Mouse (Mus musculus) thymus, postnatal 0 days (tissue): ENCODE data around the gene Sox15. TPM values are rescaled to one million over a fixed set of nuclear protein-coding genes. Genes with fewer than 3 reads are reported as not detected.

Experiments
- DNase-seq: peaks from one replicate; pipeline ENCODE4 v3.0.0-alpha.2; 2015; ENCODE audit warnings: low spot score
- polyA plus RNA-seq: library from polyadenylated mRNA; unstranded; fragments of >200 nt; fragmentation: Nextera tagmentation; extraction: Ambion mirVana; gene quantifications from 2 replicates; pipeline ENCODE4 v1.2.1, GENCODE M21; 2015

Gene Sox15
- polyA plus RNA-seq, 1 experiment from 2014 or later: 0.22 TPM

DNA sequence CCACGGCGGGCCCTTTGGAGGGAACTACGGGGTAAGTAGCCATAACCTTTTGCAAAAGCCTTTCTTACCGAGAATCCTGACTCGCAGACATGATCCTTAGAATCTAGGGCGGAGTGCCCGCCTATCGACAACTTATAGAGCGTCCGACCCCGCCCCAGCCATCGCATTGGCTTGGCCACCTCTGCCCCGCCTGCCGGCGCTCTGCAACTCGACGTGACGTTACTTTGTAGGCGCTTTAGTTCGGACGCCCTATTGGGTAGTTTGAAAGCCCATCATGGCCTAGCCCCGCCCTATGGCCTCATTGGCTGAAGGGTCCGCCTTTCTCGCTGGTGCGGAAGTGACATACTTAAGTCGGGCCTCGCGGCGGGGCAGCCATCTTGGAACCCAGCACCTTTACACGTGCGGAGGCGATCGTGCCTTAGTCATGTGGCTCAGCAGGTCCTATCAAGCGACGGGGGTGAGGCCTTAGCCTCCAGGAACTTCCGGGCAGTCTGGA, 17.1 kb downstream of the Sox15 start, which contains the start of gene Eif4a1:
TSS of gene Eif4a1 (minus strand) at position 213 of the 496 bp plus-strand sequence.
- peak; percentile 100 for DNase-seq

DNA sequence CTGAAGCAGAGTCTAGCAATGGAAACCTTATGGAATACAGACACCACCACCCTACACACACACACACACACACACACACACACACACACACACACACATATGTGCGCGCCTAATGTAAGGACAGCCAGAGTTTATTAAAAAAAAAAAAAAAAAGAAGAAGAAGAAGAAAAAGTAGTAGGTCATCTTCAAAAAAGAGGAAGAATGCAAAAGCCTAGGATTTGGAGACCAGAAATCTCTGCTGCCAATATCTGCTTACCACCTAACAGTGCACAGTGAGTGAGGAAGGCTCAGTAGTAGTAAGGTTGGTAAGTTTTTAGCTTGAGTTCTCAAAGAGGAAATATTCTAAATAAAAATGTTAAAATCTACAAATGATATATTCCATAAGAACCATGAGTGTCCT, 24.0 kb downstream of the Sox15 start:
- no peak for DNase-seq

DNA sequence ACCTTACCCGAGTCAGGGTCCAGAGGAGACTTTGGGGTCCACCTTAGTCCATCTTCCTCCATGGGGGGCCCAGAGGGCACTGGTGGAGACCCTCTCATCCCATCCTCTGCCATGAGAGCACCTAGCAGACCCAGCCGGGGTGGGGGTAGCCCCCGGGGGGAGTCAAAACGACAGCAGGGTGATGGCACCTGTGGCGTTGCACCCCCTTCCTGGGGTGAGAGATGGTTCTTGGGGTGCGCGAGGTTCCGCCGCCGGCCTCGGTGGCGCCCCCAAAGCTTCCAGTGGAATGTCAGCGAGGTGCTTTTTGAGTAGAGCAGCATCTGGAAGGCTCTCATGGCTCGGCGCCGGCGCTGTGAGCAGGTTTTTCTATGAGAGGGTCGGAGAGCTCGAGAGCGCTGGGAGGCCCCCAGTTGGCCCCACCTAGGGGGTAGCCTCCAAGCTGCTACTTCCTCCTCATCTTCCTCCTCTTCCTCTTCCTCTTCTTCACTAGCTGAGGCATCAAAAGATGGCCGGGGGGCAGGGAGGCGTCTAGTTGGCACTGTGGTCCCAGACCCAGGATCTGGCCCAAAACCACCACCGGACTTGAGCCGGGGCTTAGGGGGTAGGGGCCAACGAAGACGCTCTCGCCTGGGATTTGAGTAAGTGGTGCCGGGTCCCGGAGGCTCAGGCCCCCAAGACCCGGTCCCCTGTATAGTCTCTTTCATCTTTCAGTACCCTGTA, 25.2 kb downstream of the Sox15 start:
- DNase-seq: no peak

DNA sequence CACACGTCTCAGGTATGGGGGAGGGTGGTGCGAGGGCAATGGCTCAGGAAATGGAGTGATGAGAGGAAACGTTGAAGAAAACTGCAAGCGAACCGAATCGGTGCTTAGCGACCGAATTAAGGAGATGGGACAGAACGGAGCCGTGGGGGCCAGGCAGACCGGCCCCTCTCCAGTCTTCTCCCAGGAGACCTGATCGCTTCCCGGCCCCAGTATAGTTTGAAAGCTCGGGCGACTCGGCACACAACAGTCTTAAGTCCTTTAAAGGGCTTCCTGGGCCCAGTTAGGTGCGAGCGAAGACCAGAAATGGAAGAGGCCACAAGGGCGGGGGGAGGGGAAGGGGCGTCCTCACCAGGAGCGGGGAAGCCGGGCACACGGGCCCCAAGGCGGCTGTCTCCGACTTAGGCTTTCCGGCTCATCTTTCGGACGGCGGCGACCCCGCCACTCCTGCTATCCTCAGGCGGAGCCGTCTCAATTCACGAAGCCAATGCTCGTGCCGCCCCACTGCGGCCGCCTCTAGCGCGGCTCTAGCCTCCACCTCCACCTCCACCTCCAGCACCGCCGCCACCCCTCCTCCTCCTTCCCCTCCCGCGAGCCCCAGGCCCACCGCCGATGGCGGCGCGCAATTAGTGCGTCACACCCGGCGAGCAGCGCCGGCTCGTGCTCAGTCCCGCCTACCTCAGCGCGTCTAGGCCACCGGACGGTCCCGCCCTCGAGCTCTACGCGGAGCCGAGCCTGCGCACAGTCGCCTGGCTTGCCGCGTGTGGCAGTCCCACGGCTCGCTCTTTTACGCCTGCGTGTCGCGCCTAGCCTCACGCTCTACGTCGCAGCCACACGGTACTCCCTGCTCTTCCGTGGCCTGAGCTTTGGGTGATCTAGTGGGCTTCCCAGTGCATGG, 26.4 kb downstream of the Sox15 start, which contains the start of gene Senp3:
TSS of gene Senp3 (minus strand) at position 771 of the 895 bp plus-strand sequence.
- peak; percentile 97 for DNase-seq

DNA sequence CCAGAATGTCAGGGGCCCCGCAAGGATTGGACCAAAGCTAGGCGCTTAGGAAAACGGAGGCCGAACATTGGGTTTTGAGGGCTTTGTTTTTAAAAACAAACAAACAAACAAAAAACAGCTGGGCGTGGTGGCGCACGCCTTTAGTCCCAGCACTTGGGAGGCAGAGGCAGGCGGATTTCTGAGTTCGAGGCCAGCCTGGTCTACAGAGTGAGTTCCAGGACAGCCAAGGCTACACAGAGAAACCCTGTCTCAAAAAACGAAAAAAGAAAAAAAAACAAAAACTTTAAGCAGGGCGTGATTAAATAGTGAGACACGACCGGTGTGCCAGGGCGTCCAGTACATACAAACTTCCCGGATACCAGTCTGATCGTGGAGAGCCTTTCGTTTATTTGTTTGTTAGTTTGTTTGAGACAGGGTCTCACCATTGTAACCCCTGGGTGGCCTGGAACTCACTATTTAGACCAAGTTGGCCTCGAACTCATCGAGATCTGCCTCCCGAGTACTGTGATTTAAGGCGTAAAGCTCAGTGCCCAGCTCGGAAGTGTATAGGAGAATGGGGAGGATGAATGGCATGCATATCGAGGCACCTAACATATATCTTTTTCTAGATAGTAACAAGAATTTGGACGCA, 27.2 kb downstream of the Sox15 start:
- no peak for DNase-seq

DNA sequence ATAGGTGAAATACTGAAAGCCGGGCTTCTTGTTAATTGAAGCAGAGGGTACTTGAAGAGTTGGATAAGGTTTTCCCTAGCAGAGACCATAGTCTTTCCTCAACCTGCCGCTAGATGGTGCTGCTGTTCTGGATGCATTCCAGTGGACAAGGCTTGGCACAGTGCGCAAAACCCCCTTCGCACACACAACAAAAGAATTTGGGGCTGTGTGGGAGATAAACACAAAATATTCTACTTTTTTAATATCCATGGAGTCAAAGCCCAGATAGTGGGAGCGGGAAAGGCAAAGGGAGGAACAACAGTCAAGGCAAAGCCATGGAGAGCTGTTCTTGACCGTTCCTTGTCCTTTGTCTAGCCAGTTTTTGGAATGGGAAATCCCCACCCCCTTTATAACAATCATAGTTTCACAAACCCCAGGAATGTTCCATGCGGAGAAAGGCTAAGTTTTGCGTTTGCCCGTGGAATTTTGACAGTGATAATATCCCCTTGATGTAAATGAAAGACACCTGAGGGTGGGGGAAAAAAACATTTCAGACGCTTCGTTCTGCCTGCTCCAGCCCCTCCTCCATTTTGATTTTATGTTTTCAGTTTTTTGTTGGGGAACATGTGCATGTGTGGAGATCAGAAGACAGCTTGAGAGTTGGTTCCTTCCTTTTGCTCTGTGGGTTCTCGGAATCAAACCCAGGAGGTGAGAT, 27.9 kb downstream of the Sox15 start:
- DNase-seq: peak; percentile 89

DNA sequence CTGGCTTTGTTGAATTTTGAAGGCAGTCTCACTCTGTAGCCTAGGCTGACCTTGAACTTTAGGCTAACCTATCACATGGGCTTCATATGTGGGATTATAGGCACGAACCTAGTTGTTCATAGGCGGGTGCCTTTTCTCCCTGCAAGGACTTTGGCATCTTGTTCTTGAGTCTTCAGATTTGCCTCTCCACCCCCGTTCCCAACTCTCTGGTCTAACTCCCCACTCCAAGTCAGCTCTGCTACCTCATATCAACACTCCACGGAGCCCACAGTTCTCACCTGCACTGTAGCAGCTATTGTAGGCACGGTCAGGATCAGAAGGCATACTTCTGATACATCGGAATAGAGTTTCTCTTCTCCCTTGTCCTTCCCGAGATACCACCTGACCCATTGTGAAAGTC, 28.5 kb downstream of the Sox15 start:
- no peak for DNase-seq

DNA sequence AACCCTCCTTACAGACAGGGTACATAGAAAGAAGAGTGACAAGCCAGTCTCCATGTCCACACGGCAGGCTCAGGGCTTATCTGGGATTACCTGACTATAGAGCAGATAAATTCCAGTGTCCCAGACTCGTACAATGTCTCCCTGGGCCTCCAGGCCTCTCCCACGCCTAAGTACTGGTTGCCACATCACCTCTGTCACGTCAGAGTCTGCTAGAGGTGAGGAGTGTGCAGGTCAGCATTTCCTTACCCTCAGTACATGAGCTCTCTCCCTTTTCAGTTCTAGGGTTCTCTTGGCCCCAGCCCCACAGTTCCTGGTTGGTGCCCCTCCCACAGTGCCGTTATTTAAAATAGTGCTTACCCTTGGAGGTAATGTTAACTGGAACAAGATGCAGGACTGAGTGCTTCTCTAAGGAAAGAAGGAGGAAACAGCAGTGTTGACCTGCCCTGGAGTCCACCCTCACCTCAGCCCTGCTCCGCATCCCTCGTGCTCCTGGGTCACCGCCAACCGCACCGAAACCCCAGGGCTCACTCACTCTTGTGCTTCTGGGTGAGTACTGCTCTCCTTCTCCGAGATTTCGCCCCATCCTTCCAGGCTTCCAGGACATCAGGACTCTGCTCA, 29.1 kb downstream of the Sox15 start:
- DNase-seq: no peak

DNA sequence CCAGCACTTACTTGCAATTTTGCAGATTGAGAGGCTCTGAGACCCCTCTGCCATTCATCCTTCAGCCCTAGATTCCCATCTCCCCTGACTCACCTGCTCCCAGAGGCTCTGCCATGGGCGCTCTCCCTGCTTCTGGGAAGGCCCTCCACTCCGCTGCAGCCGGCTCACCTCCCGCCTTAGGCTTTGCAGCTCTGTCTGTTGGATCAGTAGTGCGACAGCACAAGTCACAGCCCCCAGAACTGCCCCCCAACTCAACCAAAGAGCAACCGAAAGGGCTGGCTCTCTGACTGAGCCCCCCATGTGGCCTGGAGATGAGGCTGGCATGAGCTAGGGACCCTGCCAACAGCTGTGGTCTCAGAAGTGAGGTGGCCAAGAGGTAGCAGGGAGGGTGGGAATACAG, 29.8 kb downstream of the Sox15 start:
- no peak for DNase-seq

DNA sequence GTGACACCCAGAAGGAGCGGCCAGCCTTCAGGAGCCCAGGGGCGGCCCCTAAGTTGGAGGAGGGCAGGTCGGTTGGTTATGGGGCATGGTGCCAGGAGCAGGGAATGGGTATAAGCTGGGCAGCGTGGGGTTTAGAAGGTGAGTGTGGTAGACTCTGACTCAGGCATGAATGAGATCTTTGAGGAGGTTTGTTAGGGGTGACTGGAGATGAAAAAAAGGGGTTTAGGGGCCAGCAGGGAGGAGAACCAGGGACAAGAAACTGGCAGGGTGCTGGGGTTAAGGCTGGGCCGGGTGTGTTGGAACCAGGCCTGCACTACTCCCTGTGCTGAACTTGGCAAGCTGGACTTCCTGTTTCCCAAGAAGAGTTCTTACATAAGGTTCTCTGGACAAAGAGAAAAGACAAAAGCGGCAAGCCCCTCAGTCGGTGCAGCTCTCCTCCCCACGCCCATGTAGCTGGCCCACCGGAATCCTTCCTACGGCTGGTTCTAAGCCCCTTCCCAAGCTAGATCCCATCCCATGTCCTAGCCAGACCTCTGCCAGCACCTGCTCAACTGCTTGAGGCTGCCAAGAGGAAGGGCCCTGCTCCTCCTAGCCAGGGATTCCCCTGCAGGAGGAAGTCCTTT, 30.5 kb downstream of the Sox15 start, which contains the start of gene Tnfsf13:
TSS of gene Tnfsf13 (minus strand) at position 259 of the 623 bp plus-strand sequence.
- no peak for DNase-seq

DNA sequence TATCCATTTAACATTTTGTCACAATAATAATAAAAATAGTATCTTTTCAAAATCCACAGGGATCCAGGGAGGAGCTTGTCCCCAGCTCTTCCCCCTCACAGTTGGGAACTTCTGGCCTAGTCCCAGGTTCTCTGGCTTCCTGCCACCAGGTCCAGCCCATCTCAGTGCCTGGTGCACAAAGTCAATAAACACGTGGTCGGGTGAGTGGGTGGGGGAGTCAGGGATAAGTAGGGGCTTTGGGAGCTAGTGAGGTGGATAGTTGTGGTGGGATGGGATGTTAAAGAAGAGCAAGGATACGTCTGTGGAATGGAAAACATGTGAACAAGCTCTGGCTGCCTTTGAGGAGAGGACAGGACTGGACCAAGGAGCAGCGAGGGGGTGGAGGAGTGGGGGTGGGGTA, 31.3 kb downstream of the Sox15 start:
- DNase-seq: no peak

DNA sequence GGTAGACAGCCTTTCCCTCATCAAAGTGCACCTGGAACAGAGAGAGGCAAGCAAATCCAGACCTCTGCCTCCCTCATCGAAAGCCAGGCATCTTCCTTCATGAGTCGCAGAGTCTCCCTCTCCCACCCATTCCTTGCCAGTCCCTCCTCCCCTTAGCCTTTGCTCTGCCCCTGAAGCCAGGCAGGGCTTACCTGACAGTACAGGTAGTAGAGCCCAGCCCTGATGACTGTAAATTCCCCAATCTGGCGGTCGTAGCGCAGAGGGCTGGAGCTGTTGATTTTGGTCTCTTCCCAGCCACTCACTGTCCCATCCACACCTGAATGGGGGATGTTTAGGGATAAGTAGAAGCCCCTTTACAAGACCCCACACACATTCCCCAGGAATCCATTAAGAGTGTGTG, 31.9 kb downstream of the Sox15 start:
- no peak for DNase-seq

DNA sequence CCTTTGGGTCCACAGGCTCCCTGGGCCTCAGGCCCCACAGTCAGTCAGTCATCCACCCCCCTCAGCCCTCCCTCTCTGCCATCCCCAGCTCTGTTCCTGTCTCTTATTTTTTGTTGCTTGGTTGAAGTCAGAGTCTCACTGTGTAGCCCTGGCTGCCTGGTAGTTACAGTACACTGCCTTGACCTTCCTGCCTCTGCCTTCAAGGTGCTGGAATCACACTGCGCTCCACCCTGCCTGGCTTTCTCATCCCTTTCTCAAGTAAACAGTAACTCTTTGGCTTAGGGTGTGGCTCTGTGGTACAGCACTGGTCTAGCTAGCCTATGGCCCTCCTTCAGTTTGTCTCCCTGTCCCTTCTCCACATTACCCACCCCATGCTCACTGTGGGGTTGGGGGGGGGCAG, 34.8 kb downstream of the Sox15 start:
- DNase-seq: no peak

DNA sequence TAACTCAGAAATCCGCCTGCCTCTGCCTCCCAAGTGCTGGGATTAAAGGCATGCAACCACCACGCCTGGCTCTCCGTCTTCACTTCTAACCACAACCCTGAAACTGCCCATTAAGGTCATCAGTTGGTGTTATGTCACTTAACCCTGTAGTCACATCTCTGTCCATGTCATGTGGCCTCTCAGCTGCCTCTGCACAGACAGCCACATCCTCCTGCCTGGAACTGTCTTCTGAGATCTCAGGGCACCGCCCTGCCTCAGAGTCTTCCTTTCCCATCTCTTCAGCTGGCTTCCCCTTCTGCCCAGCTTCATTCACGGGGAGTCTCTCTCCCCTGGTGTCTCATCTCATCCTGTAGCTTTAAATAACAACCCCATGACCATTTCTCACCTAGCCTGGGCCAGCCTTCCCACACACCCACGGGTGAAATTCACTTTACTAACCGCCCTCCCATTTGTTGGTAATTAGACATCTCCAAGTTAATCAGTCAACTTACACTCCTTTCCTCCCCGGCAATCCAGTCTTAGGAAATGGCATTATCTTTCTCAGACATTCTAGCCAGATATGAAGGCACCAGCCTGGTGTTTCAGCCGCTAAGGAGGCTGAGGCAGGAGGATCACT, 37.2 kb downstream of the Sox15 start:
- DNase-seq: no peak

DNA sequence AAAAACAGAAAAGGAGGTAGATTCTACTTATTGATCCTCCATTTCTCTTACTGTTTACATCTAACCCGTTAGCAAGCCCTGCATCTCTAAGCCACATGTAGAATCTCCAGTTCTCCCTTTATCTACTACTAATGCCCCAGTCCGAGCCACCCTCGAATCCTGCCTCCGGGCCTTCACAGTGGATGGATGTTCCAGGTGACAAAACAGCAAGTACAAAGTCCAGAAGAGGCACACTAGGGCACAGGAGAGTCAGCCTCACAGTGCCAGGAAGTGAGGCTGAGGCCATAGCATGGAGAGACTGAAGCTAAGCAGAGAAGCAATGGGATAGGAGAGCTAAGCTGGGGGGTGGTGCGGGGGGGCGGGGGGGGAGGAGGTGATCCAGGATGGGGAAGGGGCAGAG, 37.7 kb downstream of the Sox15 start:
- DNase-seq: no peak

DNA sequence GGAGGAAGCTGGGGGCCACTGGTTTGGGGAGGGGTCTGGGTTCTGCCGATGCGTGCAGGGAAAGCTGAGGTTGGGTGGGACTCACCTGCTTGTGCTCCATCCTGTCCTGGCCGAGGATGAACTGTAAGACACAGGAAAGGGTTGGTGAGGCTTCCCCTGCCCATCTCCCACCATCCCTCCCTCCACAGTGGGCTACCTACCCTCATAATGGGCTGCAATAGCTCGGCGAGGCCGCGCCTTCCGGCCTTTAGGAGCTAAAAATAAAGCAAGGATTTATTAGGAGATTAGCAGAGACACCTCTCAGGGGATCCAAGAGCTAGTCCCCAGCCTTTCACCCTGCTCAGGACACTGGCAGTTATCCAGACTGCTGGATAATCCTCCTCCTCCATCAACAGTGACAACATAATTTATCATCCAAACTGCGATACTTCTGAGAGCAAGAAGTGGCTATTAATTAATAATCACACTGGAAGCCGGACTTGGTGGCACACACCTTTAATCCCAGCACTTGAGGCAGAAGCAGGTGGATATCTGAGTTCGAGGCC, 38.4 kb downstream of the Sox15 start:
- DNase-seq: no peak

DNA sequence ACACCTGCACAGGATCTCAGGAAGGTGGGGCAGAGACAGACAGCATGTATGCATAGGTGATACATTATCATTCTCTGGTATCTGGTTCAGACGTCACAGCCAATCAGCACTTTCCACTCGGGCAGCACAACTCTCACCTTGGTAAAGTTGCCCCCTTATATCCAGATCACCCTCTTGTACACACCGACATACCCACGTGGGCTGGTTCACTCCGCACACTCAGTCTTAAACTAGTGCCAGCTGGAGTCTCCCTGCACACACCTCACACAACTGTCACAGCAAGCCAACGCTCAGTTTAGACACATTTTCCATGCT, 39.9 kb downstream of the Sox15 start:
- DNase-seq: no peak

DNA sequence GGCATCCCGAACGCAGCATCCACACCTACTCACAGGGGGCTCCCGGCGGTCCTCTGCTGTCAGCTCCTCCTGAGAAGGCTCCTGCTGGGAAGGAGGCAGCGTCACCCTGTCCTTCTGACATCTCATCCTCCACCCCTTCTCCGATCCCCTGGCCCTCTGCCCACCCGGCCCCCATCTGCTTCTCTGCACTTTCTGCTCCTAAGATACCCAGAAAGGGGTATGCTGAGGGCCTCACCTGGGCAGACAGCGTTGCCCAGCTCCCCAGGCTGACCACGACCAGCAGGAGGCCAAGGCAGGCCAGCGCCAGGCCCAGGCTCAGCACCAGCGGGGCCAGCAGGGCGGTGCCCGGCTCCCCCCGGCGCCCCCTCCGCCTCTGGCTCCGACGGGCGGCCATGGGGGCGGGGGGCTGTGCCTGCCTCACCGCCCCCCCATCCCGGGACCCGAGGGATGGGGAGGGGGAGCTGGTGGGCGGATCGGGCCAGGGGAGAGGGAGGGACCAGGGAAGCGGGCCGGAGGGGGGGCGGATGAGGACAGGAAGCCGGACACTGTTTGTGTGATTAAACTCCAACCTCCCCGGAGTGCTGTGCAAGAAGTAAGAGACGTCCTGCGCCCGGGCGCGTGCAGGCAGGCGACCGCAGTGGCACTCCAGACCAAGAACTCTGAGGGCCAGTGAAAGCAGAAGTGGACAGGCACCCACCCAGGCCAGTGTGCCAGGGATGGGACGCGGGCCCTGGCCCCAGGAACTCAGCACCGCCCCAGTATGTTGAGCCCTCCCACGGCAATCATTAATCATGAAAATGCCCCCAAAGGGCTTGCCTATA, 40.5 kb downstream of the Sox15 start, which contains the start of the genes Tnfsf12 and Tnfsfm13:
TSS of gene Tnfsf12 (minus strand) at position 489 of the 821 bp plus-strand sequence.
TSS of gene Tnfsfm13 (minus strand) at position 738 of the 821 bp plus-strand sequence.
- DNase-seq: no peak
